Mouse (Mus musculus): ENCODE data around the gene Slitrk1. TPM values are rescaled to one million over a fixed set of nuclear protein-coding genes. Genes with fewer than 3 reads are reported as not detected.

Gene Slitrk1
- 0.25 and 0.39 TPM in 2 replicates for polyA plus RNA-seq (2015; fragmentation: Nextera tagmentation; extraction: Ambion mirVana)

- Histone ChIP-seq H3K9me3 (ENCODE audit: control insufficient read depth) (no peaks in the 10 kb centered on the region), H3K4me1 (replicated peaks; ENCODE audit: control insufficient read depth, insufficient read depth, low read length) (no peaks in the 10 kb centered on the region), H3K36me3 (ENCODE audit: control insufficient read depth, insufficient read depth) (no peaks in the 10 kb centered on the region), H3K4me3 (ENCODE audit: low read depth, low read length) (peak within 1 kb of the TSS; percentile 31), H3K9ac (ENCODE audit: low read depth, low read length) (no peak within 1 kb of the TSS), H3K4me2 (replicated peaks; ENCODE audit: low read depth) (peak within 1 kb of the TSS; percentile 55), H3K27me3 (replicated peaks; ENCODE audit: control insufficient read depth, insufficient read depth, low read length) (peaks cover 20% of the 10 kb centered on the region; the same call in 1 of the 2 replicates), H3K27ac (ENCODE audit: low read depth, low read length) (no peak within 1 kb of the TSS)
- no peak for ATAC-seq
- no peak for TF ChIP-seq CTCF (IDR thresholded peaks at IDR 0.05; ENCODE audit: low read depth)
- under 1% methylated on average over 25 of the region's 25 CpGs for WGBS
Observed at GRCm38 (mm10) chr14:108913714-108914263, at the start of gene Slitrk1. Slitrk1 (minus strand) TSS chr14:108914158.

GRCm38 (mm10) chr14:108935777-108936176, 21.8 kb upstream of the Slitrk1 start:
- ATAC-seq = no peak
- WGBS = 56% methylated on average over 1 of the region's 1 CpGs
- Histone ChIP-seq H3K4me1 (replicated peaks; ENCODE audit: control insufficient read depth, insufficient read depth, low read length) (no peaks in the 10 kb centered on the region), H3K9me3 (ENCODE audit: control insufficient read depth) (no peaks in the 10 kb centered on the region), H3K4me2 (replicated peaks; ENCODE audit: low read depth) (no peak overlapping the region), H3K27ac (ENCODE audit: low read depth, low read length) (no peak overlapping the region), H3K9ac (ENCODE audit: low read depth, low read length) (no peak overlapping the region), H3K4me3 (ENCODE audit: low read depth, low read length) (no peak overlapping the region), H3K36me3 (ENCODE audit: control insufficient read depth, insufficient read depth) (no peaks in the 10 kb centered on the region), H3K27me3 (replicated peaks; ENCODE audit: control insufficient read depth, insufficient read depth, low read length) (no peaks in the 10 kb centered on the region)
- TF ChIP-seq CTCF (IDR thresholded peaks at IDR 0.05; ENCODE audit: low read depth) = no peak

- H3K27ac ChIP-seq (ENCODE audit: low read depth, low read length) = no peak overlapping the region
- no peak for ATAC-seq
- H3K9ac ChIP-seq (ENCODE audit: low read depth, low read length) = no peak overlapping the region
- no peaks in the 10 kb centered on the region for H3K9me3 ChIP-seq (ENCODE audit: control insufficient read depth)
- peaks cover 20% of the 10 kb centered on the region; the same call in 1 of the 2 replicates for H3K27me3 ChIP-seq (replicated peaks; ENCODE audit: control insufficient read depth, insufficient read depth, low read length)
- H3K4me1 ChIP-seq (replicated peaks; ENCODE audit: control insufficient read depth, insufficient read depth, low read length) = no peaks in the 10 kb centered on the region
- H3K36me3 ChIP-seq (ENCODE audit: control insufficient read depth, insufficient read depth) = no peaks in the 10 kb centered on the region
- H3K4me2 ChIP-seq (replicated peaks; ENCODE audit: low read depth) = peak overlapping the region; percentile 55
- WGBS = 26% methylated on average over 16 of the region's 16 CpGs
- no peak for TF ChIP-seq CTCF (IDR thresholded peaks at IDR 0.05; ENCODE audit: low read depth)
- H3K4me3 ChIP-seq (ENCODE audit: low read depth, low read length) = peak overlapping the region; percentile 31
Observed at GRCm38 (mm10) chr14:108914336-108914735, 378 bp upstream of the Slitrk1 start.

GRCm38 (mm10) chr14:108912876-108913490, 975 bp downstream of the Slitrk1 start:
- H3K27ac ChIP-seq (ENCODE audit: low read depth, low read length) = no peak overlapping the region
- H3K27me3 ChIP-seq (replicated peaks; ENCODE audit: control insufficient read depth, insufficient read depth, low read length) = peaks cover 20% of the 10 kb centered on the region; the same call in 1 of the 2 replicates
- no peak overlapping the region for H3K9ac ChIP-seq (ENCODE audit: low read depth, low read length)
- 3% methylated on average over 21 of the region's 21 CpGs for WGBS
- H3K4me2 ChIP-seq (replicated peaks; ENCODE audit: low read depth) = peak overlapping the region; percentile 55
- no peaks in the 10 kb centered on the region for H3K9me3 ChIP-seq (ENCODE audit: control insufficient read depth)
- no peak for TF ChIP-seq CTCF (IDR thresholded peaks at IDR 0.05; ENCODE audit: low read depth)
- H3K4me3 ChIP-seq (ENCODE audit: low read depth, low read length) = peak overlapping the region; percentile 31
- no peak for ATAC-seq
- H3K4me1 ChIP-seq (replicated peaks; ENCODE audit: control insufficient read depth, insufficient read depth, low read length) = no peaks in the 10 kb centered on the region
- no peaks in the 10 kb centered on the region for H3K36me3 ChIP-seq (ENCODE audit: control insufficient read depth, insufficient read depth)

DNA sequence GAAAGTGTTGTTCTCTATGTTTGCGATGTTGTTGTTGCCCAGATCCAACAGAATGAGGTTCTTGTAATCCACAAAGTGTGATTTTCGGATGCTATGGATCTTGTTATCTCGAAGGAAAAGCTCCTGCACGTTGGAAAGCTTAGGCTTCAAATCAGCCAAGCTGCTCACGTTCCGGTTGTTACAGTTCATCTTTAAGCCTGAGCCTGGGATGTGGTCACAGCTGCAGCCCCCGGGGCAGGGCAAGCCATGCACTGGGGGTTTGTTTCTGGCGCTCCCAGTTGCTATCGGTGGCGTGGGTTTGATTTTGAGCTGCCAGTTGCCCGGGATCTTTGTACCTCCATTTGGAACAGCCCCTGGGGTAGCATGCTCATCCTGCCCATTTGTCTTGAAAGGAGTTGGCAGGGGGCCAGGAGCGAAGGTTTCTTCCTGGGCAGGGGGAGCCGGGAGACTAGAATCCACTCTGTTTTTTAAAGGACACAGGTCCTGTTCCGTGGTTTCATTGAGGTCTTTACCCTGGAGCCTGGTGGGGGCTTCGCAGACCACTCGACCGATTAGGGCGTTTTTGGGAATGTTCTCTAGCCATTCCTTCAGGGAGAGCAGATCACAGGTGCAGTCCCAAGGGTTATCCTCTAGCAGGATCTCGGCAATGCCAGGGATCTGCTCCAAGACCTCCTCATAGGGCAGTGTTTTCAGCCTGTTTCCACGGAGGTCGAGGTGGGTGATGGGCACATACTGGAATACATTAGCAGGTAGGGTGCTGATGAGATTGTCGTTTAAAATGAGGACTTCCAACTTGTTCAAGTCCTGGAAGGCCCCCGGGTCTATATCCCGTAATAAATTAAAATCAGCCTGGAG, 1.7 kb downstream of the Slitrk1 start:
- no peaks in the 10 kb centered on the region for H3K4me1 ChIP-seq (replicated peaks; ENCODE audit: control insufficient read depth, insufficient read depth, low read length)
- H3K4me2 ChIP-seq (replicated peaks; ENCODE audit: low read depth) = peak overlapping the region; percentile 55
- no peaks in the 10 kb centered on the region for H3K36me3 ChIP-seq (ENCODE audit: control insufficient read depth, insufficient read depth)
- no peak overlapping the region for H3K9ac ChIP-seq (ENCODE audit: low read depth, low read length)
- no peaks in the 10 kb centered on the region for H3K9me3 ChIP-seq (ENCODE audit: control insufficient read depth)
- TF ChIP-seq CTCF (IDR thresholded peaks at IDR 0.05; ENCODE audit: low read depth) = no peak
- no peak for ATAC-seq
- H3K27ac ChIP-seq (ENCODE audit: low read depth, low read length) = no peak overlapping the region
- H3K4me3 ChIP-seq (ENCODE audit: low read depth, low read length) = peak overlapping the region; percentile 31
- WGBS = 5% methylated on average over 24 of the region's 24 CpGs
- peaks cover 20% of the 10 kb centered on the region; the same call in 1 of the 2 replicates for H3K27me3 ChIP-seq (replicated peaks; ENCODE audit: control insufficient read depth, insufficient read depth, low read length)
